Mouse (Mus musculus): ENCODE measurements around the gene Cdkn2aip. TPM values are rescaled to one million over a fixed set of nuclear protein-coding genes. Genes with fewer than 3 reads are reported as not detected.

Cdkn2aip gene
- total and polyA plus RNA-seq, 3 experiments, result 6.5 to 19.2 (median 16.9) TPM

DNA sequence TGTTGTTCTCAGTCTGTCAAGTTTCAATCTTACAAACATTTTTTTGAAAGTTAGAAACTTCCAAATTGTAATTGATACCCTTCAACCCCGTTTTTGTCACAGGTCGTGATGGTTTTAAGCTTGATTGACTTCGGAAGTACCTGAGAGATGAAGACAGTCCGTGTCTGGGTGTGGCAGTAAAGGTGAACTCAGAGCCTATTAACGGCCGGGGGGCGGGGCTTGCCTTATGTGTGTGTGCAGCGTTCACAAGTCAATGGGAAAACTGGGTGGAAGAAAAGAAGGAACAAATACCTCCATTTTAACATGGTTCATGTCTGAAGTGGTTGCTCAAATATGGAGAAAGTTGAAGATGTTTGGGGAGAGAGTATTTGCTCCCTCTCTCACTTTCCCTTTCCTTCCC lies 35.8 kb upstream of the Cdkn2aip start:
- no peak for TF ChIP-seq POLR2AphosphoS5 (IDR thresholded peaks at IDR 0.05; ENCODE audit: insufficient replicate concordance, low read depth, low read length)
- no peak for TF ChIP-seq TAL1 (conservative IDR thresholded peaks at IDR 0.05; ENCODE audit: low read depth, low read length)
- TF ChIP-seq GATA2 (IDR thresholded peaks at IDR 0.05; ENCODE audit: borderline replicate concordance, low read depth, low read length), result no peak
- no peak for TF ChIP-seq GATA1 (IDR thresholded peaks at IDR 0.05; ENCODE audit: borderline replicate concordance, low read length)
- TF ChIP-seq CTCF (IDR thresholded peaks at IDR 0.05; ENCODE audit: low read depth, low read length), result no peak
- Histone ChIP-seq H3K36me3 (replicated peaks) (no peaks in the 10 kb centered on the region), H3K4me3 (ENCODE audit: low read depth, low read length) (no peak overlapping the region), H3K9me3 (replicated peaks) (no peaks in the 10 kb centered on the region), H3K4me1 (ENCODE audit: insufficient read depth, low read depth, low read length) (peaks cover 6% of the 10 kb centered on the region; the same call in 1 of the 2 replicates), H3K27me3 (ENCODE audit: insufficient read depth, low read length) (no peaks in the 10 kb centered on the region)
- ATAC-seq (ENCODE audit: extremely low read depth, insufficient number of reproducible peaks, low FRiP score, poor library complexity, severe bottlenecking) (no peak), DNase-seq (ENCODE audit: low spot score) (no peak)

DNA sequence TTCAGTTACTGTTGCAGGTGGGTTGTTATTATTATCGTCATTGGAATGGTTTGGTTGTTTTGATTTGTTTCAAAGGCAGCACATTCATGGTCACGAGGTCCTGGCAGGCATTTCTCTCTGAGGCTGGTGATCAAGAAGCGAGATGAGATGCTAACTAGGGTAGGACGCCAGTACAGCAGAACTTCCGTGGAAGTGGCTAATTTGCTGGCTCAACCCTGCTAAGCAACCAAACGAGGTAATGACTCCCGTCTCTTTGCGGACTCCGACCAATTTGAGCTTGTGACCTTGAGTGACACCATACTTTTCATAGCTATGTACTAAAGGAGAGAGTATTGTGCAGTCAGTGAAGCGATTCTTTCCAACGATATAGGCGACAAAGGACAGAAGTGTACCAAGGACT lies 32.6 kb upstream of the Cdkn2aip start:
- no peak for TF ChIP-seq GATA2 (IDR thresholded peaks at IDR 0.05; ENCODE audit: borderline replicate concordance, low read depth, low read length)
- no peak for TF ChIP-seq GATA1 (IDR thresholded peaks at IDR 0.05; ENCODE audit: borderline replicate concordance, low read length)
- no peak for TF ChIP-seq CTCF (IDR thresholded peaks at IDR 0.05; ENCODE audit: low read depth, low read length)
- TF ChIP-seq TAL1 (conservative IDR thresholded peaks at IDR 0.05; ENCODE audit: low read depth, low read length), result no peak
- TF ChIP-seq POLR2AphosphoS5 (IDR thresholded peaks at IDR 0.05; ENCODE audit: insufficient replicate concordance, low read depth, low read length), result no peak
- ATAC-seq (ENCODE audit: extremely low read depth, insufficient number of reproducible peaks, low FRiP score, poor library complexity, severe bottlenecking) (no peak), DNase-seq (ENCODE audit: low spot score) (no peak)

DNA sequence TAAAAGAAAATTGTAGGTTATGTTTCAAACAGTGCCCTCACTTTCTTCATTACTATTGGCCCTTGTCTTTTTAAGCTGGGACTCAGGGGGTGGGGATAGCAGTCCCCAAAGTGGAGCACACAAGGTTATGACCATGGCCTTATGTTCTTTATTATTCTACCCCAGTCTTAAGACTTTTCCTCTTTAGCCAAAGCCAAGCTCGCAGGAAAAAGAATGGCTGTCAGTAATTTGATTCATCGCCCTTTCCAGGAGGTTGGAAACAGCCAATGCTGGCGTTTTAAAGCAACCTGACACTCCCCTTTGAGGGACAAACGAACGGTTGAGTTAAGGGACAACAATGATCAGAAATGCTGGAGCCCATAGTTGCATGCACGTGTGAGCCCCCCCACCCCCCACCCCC lies 32.1 kb upstream of the Cdkn2aip start:
- H3K27me3 ChIP-seq (ENCODE audit: insufficient read depth, low read length), result no peaks in the 10 kb centered on the region
- DNase-seq (ENCODE audit: low spot score) (no peak), ATAC-seq (ENCODE audit: extremely low read depth, insufficient number of reproducible peaks, low FRiP score, poor library complexity, severe bottlenecking) (no peak)
- H3K9me3 ChIP-seq (replicated peaks), result no peaks in the 10 kb centered on the region
- TF ChIP-seq POLR2AphosphoS5 (IDR thresholded peaks at IDR 0.05; ENCODE audit: insufficient replicate concordance, low read depth, low read length) (no peak), CTCF (IDR thresholded peaks at IDR 0.05; ENCODE audit: low read depth, low read length) (no peak), TAL1 (conservative IDR thresholded peaks at IDR 0.05; ENCODE audit: low read depth, low read length) (no peak), GATA1 (IDR thresholded peaks at IDR 0.05; ENCODE audit: borderline replicate concordance, low read length) (no peak), GATA2 (IDR thresholded peaks at IDR 0.05; ENCODE audit: borderline replicate concordance, low read depth, low read length) (no peak)
- no peak overlapping the region for H3K4me3 ChIP-seq (ENCODE audit: low read depth, low read length)
- H3K36me3 ChIP-seq (replicated peaks), result no peaks in the 10 kb centered on the region
- H3K4me1 ChIP-seq (ENCODE audit: insufficient read depth, low read depth, low read length), result peaks cover 6% of the 10 kb centered on the region; the same call in 1 of the 2 replicates

More for the DNA sequence above, 32.6 kb upstream of the Cdkn2aip start:
- no peaks in the 10 kb centered on the region for H3K9me3 ChIP-seq (replicated peaks)
- H3K27me3 ChIP-seq (ENCODE audit: insufficient read depth, low read length), result no peaks in the 10 kb centered on the region
- H3K36me3 ChIP-seq (replicated peaks), result no peaks in the 10 kb centered on the region
- H3K4me3 ChIP-seq (ENCODE audit: low read depth, low read length), result no peak overlapping the region
- H3K4me1 ChIP-seq (ENCODE audit: insufficient read depth, low read depth, low read length), result peaks cover 6% of the 10 kb centered on the region; the same call in 1 of the 2 replicates

DNA sequence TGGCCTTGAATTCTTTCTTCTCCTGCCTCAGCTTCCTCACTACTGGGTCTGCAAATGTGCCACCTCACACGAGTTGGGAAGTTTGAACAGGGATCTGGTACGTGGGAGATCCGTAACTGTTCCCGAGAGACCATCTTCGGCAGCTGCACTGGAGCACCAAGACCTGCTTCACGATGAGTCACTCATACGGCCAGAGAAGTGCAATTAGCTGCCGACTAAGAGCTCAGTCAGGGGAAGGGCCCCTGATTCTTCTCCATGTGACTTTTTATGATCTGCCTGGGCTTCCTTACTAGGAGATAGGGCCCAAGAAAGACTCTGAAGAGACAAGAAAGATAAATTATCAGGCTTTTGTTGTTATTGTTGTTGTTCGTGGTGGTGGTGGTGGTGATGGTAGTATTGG lies 31.1 kb upstream of the Cdkn2aip start:
- ATAC-seq (ENCODE audit: extremely low read depth, insufficient number of reproducible peaks, low FRiP score, poor library complexity, severe bottlenecking), result no peak
- H3K4me3 ChIP-seq (ENCODE audit: low read depth, low read length), result no peak overlapping the region
- TF ChIP-seq CTCF (IDR thresholded peaks at IDR 0.05; ENCODE audit: low read depth, low read length) (no peak), POLR2AphosphoS5 (IDR thresholded peaks at IDR 0.05; ENCODE audit: insufficient replicate concordance, low read depth, low read length) (no peak), TAL1 (conservative IDR thresholded peaks at IDR 0.05; ENCODE audit: low read depth, low read length) (no peak), GATA2 (IDR thresholded peaks at IDR 0.05; ENCODE audit: borderline replicate concordance, low read depth, low read length) (no peak), GATA1 (IDR thresholded peaks at IDR 0.05; ENCODE audit: borderline replicate concordance, low read length) (no peak)
- H3K27me3 ChIP-seq (ENCODE audit: insufficient read depth, low read length), result no peaks in the 10 kb centered on the region
- no peaks in the 10 kb centered on the region for H3K9me3 ChIP-seq (replicated peaks)
- H3K4me1 ChIP-seq (ENCODE audit: insufficient read depth, low read depth, low read length), result peaks cover 3% of the 10 kb centered on the region; the same call in 1 of the 2 replicates
- no peaks in the 10 kb centered on the region for H3K36me3 ChIP-seq (replicated peaks)
- no peak for DNase-seq (ENCODE audit: low spot score)

DNA sequence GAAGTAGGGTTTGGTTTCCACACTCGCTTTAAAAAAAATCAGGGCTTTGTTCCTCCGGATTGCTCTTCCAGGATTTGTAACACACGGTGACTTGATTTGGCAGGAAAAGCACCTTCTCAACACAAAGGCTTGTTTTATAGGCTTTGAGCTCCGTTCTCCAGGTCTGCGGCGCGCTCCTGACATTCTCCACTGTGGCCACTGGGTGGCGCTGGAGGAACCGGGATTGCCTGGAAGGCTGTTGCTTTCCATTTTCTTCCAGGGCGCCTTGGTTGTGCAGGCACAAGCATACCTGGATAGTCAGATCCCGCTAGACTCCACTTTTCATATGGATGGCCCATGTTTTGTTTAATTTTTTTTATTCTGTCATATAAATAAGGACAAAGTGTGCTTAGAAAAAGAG lies 29.7 kb upstream of the Cdkn2aip start:
- DNase-seq (ENCODE audit: low spot score) (peak; percentile 15), ATAC-seq (ENCODE audit: extremely low read depth, insufficient number of reproducible peaks, low FRiP score, poor library complexity, severe bottlenecking) (0 out of 2 replicates have a peak, but pooled peaks have one; percentile 34)
- no peaks in the 10 kb centered on the region for H3K9me3 ChIP-seq (replicated peaks)
- no peaks in the 10 kb centered on the region for H3K36me3 ChIP-seq (replicated peaks)
- H3K4me3 ChIP-seq (ENCODE audit: low read depth, low read length), result no peak overlapping the region
- no peaks in the 10 kb centered on the region for H3K27me3 ChIP-seq (ENCODE audit: insufficient read depth, low read length)
- TF ChIP-seq CTCF (IDR thresholded peaks at IDR 0.05; ENCODE audit: low read depth, low read length) (peak; percentile 69), GATA1 (IDR thresholded peaks at IDR 0.05; ENCODE audit: borderline replicate concordance, low read length) (no peak)
- H3K4me1 ChIP-seq (ENCODE audit: insufficient read depth, low read depth, low read length), result no peaks in the 10 kb centered on the region

DNA sequence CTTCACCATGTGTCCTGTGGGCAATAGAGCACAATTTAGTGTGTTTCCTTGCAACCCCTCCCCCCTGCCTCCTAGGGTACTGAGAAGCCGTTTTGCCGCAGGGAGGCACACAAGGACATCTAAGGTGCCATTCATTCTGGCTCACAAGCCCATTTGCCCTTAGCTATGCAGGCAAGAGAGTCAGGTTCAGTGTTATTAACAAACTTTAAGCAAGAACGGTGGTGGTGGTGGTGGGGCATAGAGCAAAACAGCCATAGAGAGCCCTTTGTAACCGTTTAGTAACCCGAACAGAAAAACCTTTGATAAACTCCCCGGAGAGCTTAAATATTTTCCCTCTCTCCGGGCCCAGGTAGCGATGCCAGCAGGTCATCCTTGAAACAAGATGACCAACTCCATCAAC lies 29.3 kb upstream of the Cdkn2aip start:
- Histone ChIP-seq H3K36me3 (replicated peaks) (no peaks in the 10 kb centered on the region), H3K9me3 (replicated peaks) (no peaks in the 10 kb centered on the region), H3K4me3 (ENCODE audit: low read depth, low read length) (no peak overlapping the region), H3K27me3 (ENCODE audit: insufficient read depth, low read length) (no peaks in the 10 kb centered on the region), H3K4me1 (ENCODE audit: insufficient read depth, low read depth, low read length) (no peaks in the 10 kb centered on the region)
- DNase-seq (ENCODE audit: low spot score), result no peak
- TF ChIP-seq GATA1 (IDR thresholded peaks at IDR 0.05; ENCODE audit: borderline replicate concordance, low read length), result no peak
- TF ChIP-seq TAL1 (conservative IDR thresholded peaks at IDR 0.05; ENCODE audit: low read depth, low read length), result no peak
- no peak for TF ChIP-seq CTCF (IDR thresholded peaks at IDR 0.05; ENCODE audit: low read depth, low read length)
- no peak for TF ChIP-seq GATA2 (IDR thresholded peaks at IDR 0.05; ENCODE audit: borderline replicate concordance, low read depth, low read length)
- no peak for TF ChIP-seq POLR2AphosphoS5 (IDR thresholded peaks at IDR 0.05; ENCODE audit: insufficient replicate concordance, low read depth, low read length)
- no peak for ATAC-seq (ENCODE audit: extremely low read depth, insufficient number of reproducible peaks, low FRiP score, poor library complexity, severe bottlenecking)

All from G1E (cell line).